Mouse (Mus musculus) layer of hippocampus, adult 8-10 months (tissue): ENCODE results near the gene Scgb2b24. TPM values are rescaled to one million over a fixed set of nuclear protein-coding genes. Genes with fewer than 3 reads are reported as not detected.

ENCODE experiments used
- DNase-seq, 2 experiments: peaks; one replicate each; pipeline ENCODE4 v3.0.0; 2022; ENCODE audit warnings: low spot score in 2 of 2
- total RNA-seq, 4 experiments: library from RNA; stranded (reverse); gene quantifications; 2 replicates each; pipeline ENCODE4 v1.2.4; 2022

Gene Scgb2b24
- not detected for total RNA-seq

GRCm38 (mm10) chr7:33739212-33739611 is at the start of gene Scgb2b24:
TSS of gene Scgb2b24 (minus strand) at chr7:33739312.
- no peak for DNase-seq

GRCm38 (mm10) chr7:33743499-33743898 is 4.4 kb upstream of the Scgb2b24 start, which contains the start of gene Scgb1b24:
TSS of gene Scgb1b24 (plus strand) at chr7:33743799.
- DNase-seq = no peak

- DNase-seq = no peak
Measured at GRCm38 (mm10) chr7:33689864-33690263, 49.2 kb downstream of the Scgb2b24 start.

Other genes with a start within 250 kb of the Scgb2b24 start
- gene Scgb2b21, start 218.9 kb downstream of the Scgb2b24 start, total RNA-seq = not detected
- gene Scgb1b24, start 4.5 kb upstream of the Scgb2b24 start, total RNA-seq = not detected
- not detected for gene Scgb2b26, start 205.7 kb upstream of the Scgb2b24 start, total RNA-seq